Comparison of ENCODE assay signal across 20 mouse cellular contexts in genomic region chr2:160526377-160527125, GRCm38 (mm10).
DNase-seq lines count a peak whose midpoint lies in the region; ATAC-seq and TF ChIP-seq lines count a peak whose summit lies in the region.
"Had no signal": no experiment of that assay in that cellular context is flagged by ENCODE, and none has a peak within 500 bp of the region (broad histone marks: within the 10 kb centered on the region; RNA-seq: fewer than 3 reads in every experiment).

No protein-coding gene starts in this region.

- H3K27ac ChIP-seq in forebrain, embryonic 10.5 days: 0 out of 2 replicates have a peak overlapping the region, but pooled peaks have one; percentile 37
- no peak overlapping the region for H3K27ac ChIP-seq in forebrain, postnatal 0 days (ENCODE audit: low read depth, low read length)
- H3K27ac ChIP-seq in midbrain, embryonic 11.5 days (ENCODE audit: low read depth, low read length): no peak overlapping the region
- no peak overlapping the region for H3K27ac ChIP-seq in midbrain, embryonic 13.5 days
- H3K27ac ChIP-seq: embryonic facial prominence, embryonic 15.5 days; heart, embryonic 10.5 days; limb, embryonic 13.5 days; stomach, embryonic 15.5 days had no signal

- H3K4me1 ChIP-seq in forebrain, embryonic 10.5 days: peaks cover 19% of the 10 kb centered on the region
- H3K4me1 ChIP-seq in forebrain, postnatal 0 days (ENCODE audit: insufficient read depth): no peaks in the 10 kb centered on the region
- H3K4me1 ChIP-seq in midbrain, embryonic 11.5 days (ENCODE audit: control insufficient read depth, insufficient read depth, low read length): no peaks in the 10 kb centered on the region
- no peaks in the 10 kb centered on the region for H3K4me1 ChIP-seq in midbrain, embryonic 13.5 days (replicated peaks)
- H3K4me1 ChIP-seq: megakaryocyte, embryonic 14.5 days had no signal

- no peaks in the 10 kb centered on the region for H3K9me3 ChIP-seq in forebrain, embryonic 10.5 days
- no peaks in the 10 kb centered on the region for H3K9me3 ChIP-seq in forebrain, postnatal 0 days (ENCODE audit: low read length)
- no peaks in the 10 kb centered on the region for H3K9me3 ChIP-seq in midbrain, embryonic 11.5 days (ENCODE audit: control insufficient read depth, low read length)
- H3K9me3 ChIP-seq in midbrain, embryonic 13.5 days: no peaks in the 10 kb centered on the region
- H3K9me3 ChIP-seq: embryonic facial prominence, embryonic 15.5 days; heart, embryonic 10.5 days; limb, embryonic 13.5 days; megakaryocyte, embryonic 14.5 days; stomach, embryonic 15.5 days had no signal

- H3K27me3 ChIP-seq in forebrain, embryonic 10.5 days (ENCODE audit: poor library complexity, severe bottlenecking): peaks cover 12% of the 10 kb centered on the region
- H3K27me3 ChIP-seq in forebrain, postnatal 0 days (ENCODE audit: insufficient read depth, low read length): no peaks in the 10 kb centered on the region
- no peaks in the 10 kb centered on the region for H3K27me3 ChIP-seq in midbrain, embryonic 11.5 days (ENCODE audit: control insufficient read depth, insufficient read depth, low read length)
- no peaks in the 10 kb centered on the region for H3K27me3 ChIP-seq in midbrain, embryonic 13.5 days
- H3K27me3 ChIP-seq: embryonic facial prominence, embryonic 15.5 days; stomach, embryonic 15.5 days had no signal

- no peak for ATAC-seq in forebrain, postnatal 0 days
- no peak for ATAC-seq in midbrain, embryonic 11.5 days (ENCODE audit: low FRiP score)
- ATAC-seq in midbrain, embryonic 13.5 days: no peak
- ATAC-seq: forebrain, embryonic 14.5 days had no signal

- no peaks in the 10 kb centered on the region for H3K36me3 ChIP-seq in forebrain, embryonic 10.5 days (replicated peaks)
- H3K36me3 ChIP-seq in forebrain, postnatal 0 days (ENCODE audit: insufficient read depth): no peaks in the 10 kb centered on the region
- no peaks in the 10 kb centered on the region for H3K36me3 ChIP-seq in midbrain, embryonic 11.5 days (ENCODE audit: control insufficient read depth, insufficient read depth, low read length)
- H3K36me3 ChIP-seq in midbrain, embryonic 13.5 days: no peaks in the 10 kb centered on the region
- H3K36me3 ChIP-seq: embryonic facial prominence, embryonic 15.5 days; heart, embryonic 10.5 days; limb, embryonic 13.5 days; stomach, embryonic 15.5 days had no signal

- H3K9ac ChIP-seq in forebrain, postnatal 0 days: no peak overlapping the region
- no peak overlapping the region for H3K9ac ChIP-seq in midbrain, embryonic 11.5 days (ENCODE audit: low read length)
- H3K9ac ChIP-seq in midbrain, embryonic 13.5 days (replicated peaks): no peak overlapping the region
- H3K9ac ChIP-seq: embryonic facial prominence, embryonic 15.5 days; limb, embryonic 13.5 days; stomach, embryonic 15.5 days had no signal

- DNase-seq in forebrain, embryonic 10.5 days (ENCODE audit: extremely low spot score, low spot score): peak; percentile 39
- DNase-seq in forebrain, postnatal 0 days: no peak
- peak; percentile 85 for DNase-seq in midbrain, embryonic 11.5 days (ENCODE audit: low spot score, missing footprints)
- DNase-seq in kidney, postnatal 4 days: peak; percentile 31 to 51
- peak; percentile 60 for DNase-seq in retina, postnatal 1 day
- no peak for DNase-seq in ovary, postnatal 36 days (ENCODE audit: low spot score)
- DNase-seq in cerebellum, adult 9-10 months: no peak
- DNase-seq: cerebellum, adult 9-11 months; gastrocnemius, postnatal 10 days; heart, postnatal 4 days; layer of hippocampus, postnatal 36 days; thymus, postnatal 25 days had no signal

- no peak overlapping the region for H3K4me3 ChIP-seq in forebrain, embryonic 10.5 days
- no peak overlapping the region for H3K4me3 ChIP-seq in forebrain, postnatal 0 days (ENCODE audit: low read depth, low read length)
- H3K4me3 ChIP-seq in midbrain, embryonic 11.5 days (ENCODE audit: low read depth, low read length): no peak overlapping the region
- no peak overlapping the region for H3K4me3 ChIP-seq in midbrain, embryonic 13.5 days (replicated peaks)
- H3K4me3 ChIP-seq: embryonic facial prominence, embryonic 15.5 days; heart, embryonic 10.5 days; limb, embryonic 13.5 days; megakaryocyte, embryonic 14.5 days; myocyte; stomach, embryonic 15.5 days had no signal

- no peak for TF ChIP-seq CTCF in forebrain, postnatal 0 days (IDR thresholded peaks at IDR 0.05; ENCODE audit: low read depth)

- H3K4me2 ChIP-seq in forebrain, postnatal 0 days (ENCODE audit: low read depth): no peak overlapping the region
- no peak overlapping the region for H3K4me2 ChIP-seq in midbrain, embryonic 11.5 days
- no peak overlapping the region for H3K4me2 ChIP-seq in midbrain, embryonic 13.5 days (replicated peaks)
- H3K4me2 ChIP-seq: embryonic facial prominence, embryonic 15.5 days; limb, embryonic 13.5 days; stomach, embryonic 15.5 days had no signal

- 50% methylated on average over 8 of the region's 8 CpGs for WGBS in forebrain, embryonic 10.5 days
- WGBS in forebrain, postnatal 0 days: 41% methylated on average over 8 of the region's 8 CpGs
- 57% methylated on average over 8 of the region's 8 CpGs for WGBS in midbrain, embryonic 11.5 days
- 58% methylated on average over 8 of the region's 8 CpGs for whole genome bisulfite sequencing in midbrain, embryonic 13.5 days

Comparison
In these comparisons a context has a peak if more than half of its experiments do, and no peak if none do; other contexts are left out.
1. DNase-seq: peak in forebrain, embryonic 10.5 days (single experiment), midbrain, embryonic 11.5 days (single experiment), kidney, postnatal 4 days (2 of 2) and retina, postnatal 1 day (single experiment); none in forebrain, postnatal 0 days (single experiment), ovary, postnatal 36 days (single experiment) and cerebellum, adult 9-10 months (single experiment).